10 mouse cellular contexts compared by ENCODE assay signal in genomic region chr1:71651315-71651714, GRCm38 (mm10). TPM values are rescaled to one million over a fixed set of nuclear protein-coding genes. Genes with fewer than 3 reads are reported as not detected.
DNase-seq lines count a peak whose midpoint lies in the region; ATAC-seq and TF ChIP-seq lines count a peak whose summit lies in the region.
"Had no signal": no experiment of that assay in that cellular context is flagged by ENCODE, and none has a peak within 500 bp of the region (broad histone marks: within the 10 kb centered on the region; RNA-seq: fewer than 3 reads in every experiment).

No protein-coding gene starts in this region.

- no peaks in the 10 kb centered on the region for H3K9me3 ChIP-seq in kidney, embryonic 16.5 days (ENCODE audit: low read length)
- H3K9me3 ChIP-seq in embryonic facial prominence, embryonic 10.5 days: no peaks in the 10 kb centered on the region
- H3K9me3 ChIP-seq in hindbrain, embryonic 15.5 days: no peaks in the 10 kb centered on the region

- no peaks in the 10 kb centered on the region for H3K27me3 ChIP-seq in kidney, embryonic 16.5 days (ENCODE audit: insufficient read depth, low read length)
- H3K27me3 ChIP-seq in embryonic facial prominence, embryonic 10.5 days (replicated peaks; ENCODE audit: low read depth, poor library complexity, severe bottlenecking): no peaks in the 10 kb centered on the region
- peaks cover 5% of the 10 kb centered on the region; the same call in 1 of the 2 replicates for H3K27me3 ChIP-seq in hindbrain, embryonic 15.5 days
- H3K27me3 ChIP-seq in myocyte (ENCODE audit: control insufficient read depth, insufficient read depth, insufficient read length): no peaks in the 10 kb centered on the region

- no peak for DNase-seq in kidney, postnatal 36 days
- DNase-seq in embryonic facial prominence, embryonic 10.5 days (ENCODE audit: low spot score): peak; percentile 52
- DNase-seq in layer of hippocampus, postnatal 25 days (ENCODE audit: extremely low spot score in 1 of 2, low spot score in 1 of 2): no peak
- no peak for DNase-seq in testis, postnatal 14 days (ENCODE audit: low spot score)
- DNase-seq: retina, postnatal 1 day had no signal

- H3ac ChIP-seq in myocyte (ENCODE audit: control insufficient read depth, insufficient read length): no peak overlapping the region

- ATAC-seq in kidney, embryonic 16.5 days (ENCODE audit: low FRiP score, low TSS enrichment): no peak
- ATAC-seq in hindbrain, embryonic 15.5 days (ENCODE audit: low FRiP score, low read depth): no peak
- no peak for ATAC-seq in activated CD4-positive, CD25-positive, alpha-beta regulatory T cell, adult 4 months

- peak overlapping the region; percentile 60 for H3K9ac ChIP-seq in kidney, embryonic 16.5 days (replicated peaks; ENCODE audit: low read length)
- no peak overlapping the region for H3K9ac ChIP-seq in hindbrain, embryonic 15.5 days

- peak overlapping the region; percentile 79 for H3K4me2 ChIP-seq in kidney, embryonic 16.5 days (replicated peaks; ENCODE audit: low read depth, low read length)
- peak overlapping the region; percentile 95; the same call in 1 of the 2 replicates for H3K4me2 ChIP-seq in hindbrain, embryonic 15.5 days
- H3K4me2 ChIP-seq in myocyte (ENCODE audit: low read depth): peak overlapping the region; percentile 97

- peak overlapping the region; percentile 80 for H3K4me3 ChIP-seq in kidney, embryonic 16.5 days (ENCODE audit: low read length)
- peak overlapping the region; percentile 81 for H3K4me3 ChIP-seq in embryonic facial prominence, embryonic 10.5 days
- 0 out of 2 replicates have a peak overlapping the region, but pooled peaks have one; percentile 1 for H3K4me3 ChIP-seq in hindbrain, embryonic 15.5 days
- H3K4me3 ChIP-seq in myocyte: peak overlapping the region; percentile 95
- H3K4me3 ChIP-seq: left cerebral cortex, adult 2 months had no signal

- peak; percentile 42 for TF ChIP-seq POLR2A in myocyte (IDR thresholded peaks at IDR 0.05; ENCODE audit: insufficient read length, low read depth)

- H3K79me2 ChIP-seq in myocyte (ENCODE audit: control insufficient read depth, insufficient read depth): peaks cover 66% of the 10 kb centered on the region

- H3K36me3 ChIP-seq in kidney, embryonic 16.5 days (ENCODE audit: insufficient read depth, low read length): peaks cover 27% of the 10 kb centered on the region
- H3K36me3 ChIP-seq in embryonic facial prominence, embryonic 10.5 days (replicated peaks): peaks cover 47% of the 10 kb centered on the region
- no peaks in the 10 kb centered on the region for H3K36me3 ChIP-seq in hindbrain, embryonic 15.5 days
- peaks cover 51% of the 10 kb centered on the region for H3K36me3 ChIP-seq in myocyte (ENCODE audit: control insufficient read depth, insufficient read depth)

- no peak overlapping the region for H3K27ac ChIP-seq in kidney, embryonic 16.5 days (ENCODE audit: low read length)
- peak overlapping the region; percentile 98 for H3K27ac ChIP-seq in embryonic facial prominence, embryonic 10.5 days (replicated peaks)
- no peak overlapping the region for H3K27ac ChIP-seq in hindbrain, embryonic 15.5 days (replicated peaks)
- H3K27ac ChIP-seq: left cerebral cortex, adult 2 months had no signal

- WGBS in kidney, embryonic 16.5 days: 28% methylated on average over 9 of the region's 9 CpGs
- 37% methylated on average over 9 of the region's 9 CpGs for WGBS in embryonic facial prominence, embryonic 10.5 days
- 47% methylated on average over 9 of the region's 9 CpGs for WGBS in hindbrain, embryonic 15.5 days

- H3K4me1 ChIP-seq in kidney, embryonic 16.5 days (ENCODE audit: insufficient read depth, low read length): peaks cover 28% of the 10 kb centered on the region
- H3K4me1 ChIP-seq in embryonic facial prominence, embryonic 10.5 days: peaks cover 30% of the 10 kb centered on the region
- H3K4me1 ChIP-seq in hindbrain, embryonic 15.5 days (replicated peaks): peaks cover 14% of the 10 kb centered on the region

TF ChIP-seq in myocyte, 11 proteins besides CTCF, POLR2A, EP300 and RAD21:
- TF ChIP-seq MAX (IDR thresholded peaks at IDR 0.05; ENCODE audit: low read depth) (no peak), TCF12 (IDR thresholded peaks at IDR 0.05; ENCODE audit: insufficient read depth, poor library complexity, severe bottlenecking) (no peak), MYOD1 (IDR thresholded peaks at IDR 0.05; ENCODE audit: control insufficient read depth in 1 of 3, insufficient read length in 2 of 3, low read depth in 2 of 3) (no peak), CEBPB (IDR thresholded peaks at IDR 0.05; ENCODE audit: insufficient read depth, poor library complexity, severe bottlenecking) (no peak), MYOG (IDR thresholded peaks at IDR 0.05; ENCODE audit: control insufficient read depth in 1 of 3, insufficient read depth in 1 of 3, insufficient read length in 2 of 3, low read depth in 2 of 3) (no peak), POLR2AphosphoS2 (IDR thresholded peaks at IDR 0.05; ENCODE audit: insufficient read length, low read depth) (peak; percentile 75), USF1 (IDR thresholded peaks at IDR 0.05; ENCODE audit: low read depth) (no peak)

RNA-seq across cellular contexts. Expression of gene Fn1, which starts 1.7 kb away (rescaled TPM):
- 168 and 176 TPM in 2 replicates for polyA plus RNA-seq in kidney, embryonic 16.5 days (2015; fragmentation: Nextera tagmentation; extraction: Ambion mirVana)
- polyA plus RNA-seq in embryonic facial prominence, embryonic 10.5 days (2016; fragmentation: Nextera tagmentation; extraction: Ambion mirVana): 119 and 130 TPM in 2 replicates
- polyA plus RNA-seq in hindbrain, embryonic 15.5 days (2015; fragmentation: Nextera tagmentation; extraction: Ambion mirVana): 36.7 and 42.7 TPM in 2 replicates
- 1,265 TPM for polyA plus RNA-seq in myocyte (2012; fragmentation: generic; extraction: Trizol)
- under 1 TPM in 1 of 2 experiments, not detected in 1; 0.44 TPM for polyA plus RNA-seq in activated CD4-positive, CD25-positive, alpha-beta regulatory T cell, adult 4 months (2017; shearing (Covaris generic))
- total RNA-seq in layer of hippocampus, postnatal 25 days (2021): 10 to 100 TPM; 32.8 to 57.2 TPM

Comparison
In these comparisons a context has a peak if more than half of its experiments do, and no peak if none do; other contexts are left out.
1. H3K4me3 ChIP-seq: peak in every context shown above with its lines; median percentile 95 in myocyte; 81 in embryonic facial prominence, embryonic 10.5 days; 80 in kidney, embryonic 16.5 days; 1 in hindbrain, embryonic 15.5 days.
2. RNA of gene Fn1, which starts 1.7 kb away (polyA plus RNA-seq): 1,265 TPM in myocyte (single experiment), 168 to 176 TPM in kidney, embryonic 16.5 days, 119 to 130 TPM in embryonic facial prominence, embryonic 10.5 days and 36.7 to 42.7 TPM in hindbrain, embryonic 15.5 days; 0.44 TPM in activated CD4-positive, CD25-positive, alpha-beta regulatory T cell, adult 4 months; every median in the first group is over 10 times any median in the second.
3. Peak in every context shown above with its lines, with median percentiles within 50 percentile points of each other: H3K4me2 ChIP-seq.